Mouse (Mus musculus) heart, adult 2 months (tissue): Measurements from ENCODE around the gene Sat2. TPM values are rescaled to one million over a fixed set of nuclear protein-coding genes. Genes with fewer than 3 reads are reported as not detected.

Experiments used
- DNase-seq, 2 experiments: peaks; one replicate each; pipeline ENCODE4 v3.0.0; 2021
- H3K27ac ChIP-seq: fragments of 200-600 bp; 2 replicates; pipeline ENCODE4 v1.8.1; 2022
- H3K27me3 ChIP-seq: fragments of 200-500 bp; 2 replicates; pipeline ENCODE4 v1.6.1; 2012; ENCODE audit warnings: mild to moderate bottlenecking, low read length, inconsistent platforms, mixed read lengths; ENCODE audit not compliant: control insufficient read depth, insufficient read depth
- H3K36me3 ChIP-seq: fragments of 200-500 bp; 2 replicates; pipeline ENCODE4 v1.6.1; 2012; ENCODE audit warnings: low read length, inconsistent platforms; ENCODE audit not compliant: control insufficient read depth, insufficient read depth
- H3K4me1 ChIP-seq: fragments of 200-500 bp; 2 replicates; pipeline ENCODE4 v1.6.1; 2011; ENCODE audit warnings: low read length; ENCODE audit not compliant: control insufficient read depth, insufficient read depth
- H3K4me3 ChIP-seq: fragments of 200-600 bp; 2 replicates; pipeline ENCODE4 v1.8.1; 2022
- H3K79me2 ChIP-seq: fragments of 200-500 bp; replicated peaks from 2 replicates; pipeline ENCODE4 v1.6.1; 2012; ENCODE audit warnings: mild to moderate bottlenecking, inconsistent platforms, low read length, moderate library complexity, mixed read lengths; ENCODE audit not compliant: control insufficient read depth, insufficient read depth
- H3K9ac ChIP-seq: fragments of 200-500 bp; 2 replicates; pipeline ENCODE4 v1.6.1; 2012; ENCODE audit warnings: low read depth, mild to moderate bottlenecking, control low read depth, inconsistent platforms, low read length, mixed read lengths
- CTCF ChIP-seq: fragments of 200-600 bp; IDR thresholded peaks from 2 replicates; pipeline ENCODE4 v1.8.1; 2022; ENCODE audit warnings: antibody characterized with exemption, mild to moderate bottlenecking, moderate library complexity
- EP300 ChIP-seq: fragments of 200-500 bp; IDR thresholded peaks from 2 replicates; pipeline ENCODE4 v1.6.1; 2011; ENCODE audit warnings: low read depth, low read length, control low read depth; ENCODE audit not compliant: insufficient read depth
- POLR2A ChIP-seq: fragments of 200-500 bp; IDR thresholded peaks from 2 replicates; pipeline ENCODE4 v1.6.1; 2011; ENCODE audit warnings: mild to moderate bottlenecking, low read depth, low read length, control low read depth; ENCODE audit not compliant: insufficient read depth
- WGBS: fragments of 180-500 bp; shearing (Covaris S2); methylation state at CpG from one replicate; pipeline ENCODE4 v1.1.7; 2018; 5-methylcytosine and 5-hydroxymethylcytosine counted together
- intact Hi-C: fragments of 180-260 bp; cut with DNase I; formaldehyde crosslinking; loops from one replicate; pipeline ENCODE4 v1.15.1; 2025
- polyA plus RNA-seq: library from polyadenylated mRNA; depleted of rRNA; stranded (reverse); fragments of >200 nt; gene quantifications from 2 replicates; pipeline ENCODE4 v1.2.3, GENCODE M21; 2012
- total RNA-seq, 2 experiments: library from RNA; stranded (reverse); gene quantifications; 2 replicates each; pipeline ENCODE4 v1.2.3; 2021

The Sat2 gene
- total and polyA plus RNA-seq, 3 experiments: 1.8 to 4.5 (median 1.9) TPM

DNA sequence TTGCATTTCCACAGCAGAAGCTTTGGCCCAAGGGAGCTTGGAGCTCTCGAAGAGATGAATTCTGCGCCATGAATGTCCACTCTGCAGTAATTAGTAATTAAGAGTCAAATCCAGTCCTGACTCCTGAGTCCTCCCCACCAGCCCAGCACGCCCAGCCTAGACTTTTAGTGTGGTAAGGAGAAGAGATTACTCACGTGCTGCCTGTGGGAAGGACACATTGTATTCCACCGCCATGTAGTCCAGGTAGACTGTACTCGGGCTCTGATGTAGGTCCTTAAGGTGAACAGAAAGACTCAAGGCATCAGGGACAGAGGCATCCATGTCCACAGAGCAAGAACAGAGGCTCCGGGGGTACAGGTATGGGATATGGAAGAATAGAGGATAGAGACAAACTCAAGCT is 43.0 kb downstream of the Sat2 start:
- 85% methylated on average over 7 of the region's 7 CpGs for WGBS
- TF ChIP-seq POLR2A (no peak), EP300 (no peak), CTCF (no peak)
- Histone ChIP-seq H3K36me3 (peaks cover 7% of the 10 kb centered on the region), H3K9ac (no peak overlapping the region), H3K27me3 (no peaks in the 10 kb centered on the region), H3K79me2 (no peaks in the 10 kb centered on the region), H3K4me3 (no peak overlapping the region), H3K4me1 (peaks cover 6% of the 10 kb centered on the region), H3K27ac (no peak overlapping the region; the same call in 1 of the 2 replicates)
- intact Hi-C loops: no loop called here
- no peak for DNase-seq

DNA sequence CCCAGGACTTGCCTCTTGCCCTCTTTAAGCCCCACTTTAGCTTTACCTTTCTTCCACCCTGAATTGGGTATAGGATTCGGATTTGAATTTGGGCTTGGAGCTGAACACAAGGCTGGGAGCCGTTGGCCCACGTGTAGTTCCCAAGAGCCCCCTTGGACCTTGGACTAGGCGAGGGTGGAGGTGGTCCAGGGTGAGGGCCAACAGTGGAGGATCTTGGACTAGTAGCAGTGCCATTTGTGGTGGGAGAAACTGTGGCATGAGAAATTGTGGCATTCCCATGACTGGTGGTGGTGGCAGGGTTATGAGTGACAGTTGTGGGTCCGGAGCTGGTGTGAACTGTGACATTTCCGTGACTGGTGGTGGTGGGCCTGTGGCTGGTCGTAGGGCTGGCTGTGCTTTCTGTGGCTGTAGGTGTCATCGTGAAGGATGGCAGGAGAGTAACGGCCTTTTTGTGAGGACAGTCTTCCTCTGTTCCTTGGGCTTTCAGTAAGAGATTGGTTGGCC is 43.7 kb downstream of the Sat2 start:
- DNase-seq: no peak
- no peaks in the 10 kb centered on the region for H3K27me3 ChIP-seq
- H3K79me2 ChIP-seq: no peaks in the 10 kb centered on the region
- WGBS: 66% methylated on average over 9 of the region's 9 CpGs
- peaks cover 6% of the 10 kb centered on the region for H3K4me1 ChIP-seq
- no peak for TF ChIP-seq CTCF
- no peak for TF ChIP-seq EP300
- no peak for TF ChIP-seq POLR2A
- no peak overlapping the region; the same call in 1 of the 2 replicates for H3K27ac ChIP-seq
- intact Hi-C loops: no loop called here
- H3K36me3 ChIP-seq: peaks cover 14% of the 10 kb centered on the region
- H3K9ac ChIP-seq: no peak overlapping the region
- H3K4me3 ChIP-seq: no peak overlapping the region

GRCm38 (mm10) chr11:69665961-69666664 is 44.3 kb downstream of the Sat2 start, which contains the start of gene Cd68:
Cd68 (minus strand) TSS chr11:69666153.
- H3K4me3 ChIP-seq: no peak within 1 kb of the TSS
- 49% methylated on average over 7 of the region's 7 CpGs for WGBS
- no peaks in the 10 kb centered on the region for H3K27me3 ChIP-seq
- peaks cover 17% of the 10 kb centered on the region for H3K36me3 ChIP-seq
- intact Hi-C loops: no loop called here
- no peak within 1 kb of the TSS; the same call in 1 of the 2 replicates for H3K27ac ChIP-seq
- peaks cover 10% of the 10 kb centered on the region for H3K4me1 ChIP-seq
- H3K79me2 ChIP-seq: no peaks in the 10 kb centered on the region
- TF ChIP-seq EP300 (no peak), CTCF (no peak), POLR2A (0 out of 2 replicates have a peak, but pooled peaks have one; percentile 44)
- no peak within 1 kb of the TSS for H3K9ac ChIP-seq
- peak in 1 of 2 experiments; percentile 71 for DNase-seq

GRCm38 (mm10) chr11:69666665-69667005 is 44.8 kb downstream of the Sat2 start:
- peaks cover 10% of the 10 kb centered on the region for H3K4me1 ChIP-seq
- H3K4me3 ChIP-seq: no peak overlapping the region
- WGBS: 88% methylated on average over 3 of the region's 3 CpGs
- no peaks in the 10 kb centered on the region for H3K27me3 ChIP-seq
- H3K9ac ChIP-seq: no peak overlapping the region
- no peaks in the 10 kb centered on the region for H3K79me2 ChIP-seq
- peaks cover 17% of the 10 kb centered on the region for H3K36me3 ChIP-seq
- no peak overlapping the region for H3K27ac ChIP-seq
- intact Hi-C loops: no loop called here
- TF ChIP-seq POLR2A: no peak
- DNase-seq: no peak

DNA sequence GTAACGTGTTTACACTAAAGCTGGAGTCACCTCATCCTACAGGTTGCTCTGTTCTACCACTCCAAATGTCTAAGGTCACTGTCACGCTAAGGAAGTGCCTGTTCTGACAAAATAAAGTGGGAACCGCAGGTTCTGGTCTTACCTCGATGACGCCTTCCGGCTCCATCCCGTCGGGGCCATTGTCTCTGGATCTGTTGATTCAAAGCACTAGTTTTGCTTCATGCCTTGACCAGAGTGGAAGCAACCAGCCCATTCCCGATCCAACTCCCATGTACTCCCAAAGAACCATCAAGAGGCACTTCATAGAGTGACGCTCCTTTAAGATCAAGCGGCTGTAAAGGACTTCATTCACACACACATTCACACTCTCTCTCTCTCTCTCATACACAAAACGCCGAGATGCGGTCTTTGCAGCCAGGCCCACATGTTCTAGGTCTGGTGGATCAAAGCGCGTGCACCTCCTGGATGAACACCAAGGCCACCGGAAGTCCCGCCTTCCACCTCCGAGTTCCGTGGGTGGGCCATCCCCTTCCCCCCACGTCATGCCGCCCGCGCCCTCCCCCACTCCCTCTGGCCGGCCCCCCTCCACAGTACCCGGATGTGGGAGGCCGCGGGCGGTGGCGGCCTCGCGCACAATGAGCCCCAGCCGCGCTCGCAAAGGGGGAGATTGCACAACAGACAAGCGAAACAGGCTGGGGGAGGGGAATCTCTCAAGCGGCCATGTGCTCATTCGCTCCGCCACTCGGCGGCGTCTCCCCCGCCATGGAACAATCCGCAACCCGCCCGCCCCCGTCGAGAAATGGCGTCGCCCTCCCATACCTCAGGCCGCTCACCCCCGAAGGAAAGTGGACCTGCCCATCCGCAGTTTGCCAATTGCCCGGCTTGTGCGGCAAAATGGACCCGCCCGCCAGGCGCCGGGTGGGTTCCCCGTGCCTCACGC is 49.2 kb downstream of the Sat2 start:
- Histone ChIP-seq H3K4me3 (peak overlapping the region; percentile 85), H3K27ac (peak overlapping the region; percentile 95), H3K27me3 (no peaks in the 10 kb centered on the region), H3K79me2 (no peaks in the 10 kb centered on the region), H3K4me1 (peaks cover 5% of the 10 kb centered on the region), H3K36me3 (peaks cover 18% of the 10 kb centered on the region), H3K9ac (peak overlapping the region; percentile 92)
- peak; percentile 42 for TF ChIP-seq POLR2A
- peak; percentile 71 for TF ChIP-seq EP300
- TF ChIP-seq CTCF: no peak
- WGBS: 1% methylated on average over 61 of the region's 61 CpGs
- peak; percentile 95 to 96 for DNase-seq
- intact Hi-C loops: no loop called here

GRCm38 (mm10) chr11:69671726-69672124 is 49.9 kb downstream of the Sat2 start:
- peaks cover 5% of the 10 kb centered on the region for H3K4me1 ChIP-seq
- peaks cover 18% of the 10 kb centered on the region for H3K36me3 ChIP-seq
- TF ChIP-seq CTCF (no peak), POLR2A (no peak), EP300 (no peak)
- no peaks in the 10 kb centered on the region for H3K27me3 ChIP-seq
- peak overlapping the region; percentile 95 for H3K27ac ChIP-seq
- H3K79me2 ChIP-seq: no peaks in the 10 kb centered on the region
- WGBS: under 1% methylated on average over 43 of the region's 43 CpGs
- DNase-seq: no peak
- intact Hi-C loops: loop anchor here (1.0 kb wide), 1 partner anchor 10 kb away; no protein-coding TSS in a partner anchor
- H3K9ac ChIP-seq: peak overlapping the region; percentile 92
- H3K4me3 ChIP-seq: peak overlapping the region; percentile 85
